Mouse (Mus musculus) cerebellum, adult 2 months (tissue): ENCODE measurements at regions not wholly inside any gene's neighbourhood (a gene's known extent, or its start where the extent isn't known, plus 50 kb on each side); places are given as distances from the start of the nearest gene placed in this dataset.

ENCODE experiments used
- CTCF ChIP-seq: fragments of 200-500 bp; IDR thresholded peaks from 2 replicates; pipeline ENCODE4 v1.5.1; 2011; ENCODE audit warnings: low read depth, mild to moderate bottlenecking, control low read depth, low read length, moderate library complexity, borderline replicate concordance; ENCODE audit not compliant: insufficient read depth
- POLR2A ChIP-seq: fragments of 200-500 bp; IDR thresholded peaks from 2 replicates; pipeline ENCODE4 v1.6.1; 2011; ENCODE audit warnings: low read length, control low read depth, borderline replicate concordance; ENCODE audit not compliant: insufficient read depth

DNA sequence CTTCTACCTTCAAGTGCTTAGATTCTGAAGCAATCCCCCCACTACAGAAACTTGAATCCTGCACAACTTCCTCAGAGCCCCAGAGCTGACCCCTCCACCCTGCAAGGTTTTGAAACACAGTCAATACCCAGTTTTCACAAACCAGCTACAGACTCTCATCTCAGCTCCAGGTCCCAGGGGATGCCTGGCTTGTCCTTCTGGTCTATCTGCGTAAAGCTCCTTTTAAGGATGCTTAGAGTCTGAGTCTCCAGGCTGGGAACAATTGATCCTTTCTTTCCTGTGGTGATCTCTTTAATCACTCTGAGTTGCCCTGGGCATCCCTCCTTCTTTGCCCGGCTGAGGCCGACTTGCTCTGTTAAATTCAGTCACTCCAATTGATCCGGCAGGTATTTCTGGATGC lies 500.4 kb downstream of the Med13l start:
- TF ChIP-seq CTCF: no peak
- TF ChIP-seq POLR2A: no peak
